In genomic region chr14:103376765-103377164, GRCm38 (mm10) we compare ENCODE assay signal across 23 mouse cellular contexts.
"Had no signal": no experiment of that assay in that cellular context is flagged by ENCODE, and none has a peak within 500 bp of the region (broad histone marks: within the 10 kb centered on the region; RNA-seq: fewer than 3 reads in every experiment).

No protein-coding gene starts in this region.

- H3K27ac ChIP-seq: forebrain, embryonic 15.5 days; heart, embryonic 13.5 days; heart, embryonic 15.5 days; hindbrain, embryonic 13.5 days; hindbrain, embryonic 15.5 days; hindbrain, postnatal 0 days; layer of hippocampus, adult 2 months; left cerebral cortex, adult 2 months; limb, embryonic 13.5 days; limb, embryonic 15.5 days had no signal

- ATAC-seq: forebrain, embryonic 15.5 days; forebrain, postnatal 0 days; hindbrain, postnatal 0 days; intestine, embryonic 16.5 days had no signal

- H3K4me3 ChIP-seq: forebrain, embryonic 15.5 days; heart, embryonic 13.5 days; heart, embryonic 15.5 days; hindbrain, embryonic 13.5 days; hindbrain, embryonic 15.5 days; layer of hippocampus, adult 2 months; left cerebral cortex, adult 2 months; limb, embryonic 13.5 days; limb, embryonic 15.5 days had no signal

- DNase-seq: forebrain, postnatal 0 days; gastrocnemius, postnatal 14 days; gastrocnemius, postnatal 36 days; heart, adult 18-20 months; heart, postnatal 14 days; heart, postnatal 36 days; kidney, adult 11 months; kidney, adult 2 months; kidney, postnatal 10 days; kidney, postnatal 25 days; kidney, postnatal 4 days; left cerebral cortex, postnatal 4 days had no signal
